Mouse (Mus musculus) small intestine, adult 2 months (tissue): ENCODE measurements around the gene Metrnl.

Experiments
- CTCF ChIP-seq: fragments of 200-500 bp; IDR thresholded peaks from 2 replicates; pipeline ENCODE4 v1.5.1; 2012; ENCODE audit warnings: low read depth, mild to moderate bottlenecking, control low read depth, inconsistent platforms, low read length, moderate library complexity, mixed read lengths; ENCODE audit not compliant: insufficient replicate concordance, insufficient read length; ENCODE audit errors: extremely low read depth
- POLR2A ChIP-seq: fragments of 200-500 bp; IDR thresholded peaks from 2 replicates; pipeline ENCODE4 v1.6.1; 2012; ENCODE audit warnings: low read depth, mild to moderate bottlenecking, control low read depth, inconsistent platforms, low read length, moderate library complexity

DNA sequence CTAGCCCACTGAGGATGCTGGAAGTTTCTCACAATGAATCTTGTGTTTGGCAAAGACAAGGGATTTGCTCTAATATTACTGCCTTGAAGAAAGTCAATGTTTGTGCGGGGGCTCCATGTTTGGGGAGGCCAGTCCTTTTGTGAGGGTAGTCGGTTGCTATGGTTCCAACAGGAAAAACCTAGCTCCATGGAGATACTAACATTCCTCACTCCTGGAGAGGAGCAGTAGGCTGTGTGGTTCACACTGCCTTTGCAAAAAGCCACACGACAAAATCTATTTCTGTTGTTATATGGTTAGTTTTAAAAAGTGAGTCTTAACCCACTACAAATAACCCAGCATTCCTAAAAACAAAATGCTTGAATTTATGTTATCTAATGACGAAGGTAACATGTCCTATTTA is 47.7 kb upstream of the Metrnl start:
- TF ChIP-seq CTCF, result no peak
- TF ChIP-seq POLR2A, result no peak
